Mouse (Mus musculus) limb, embryonic 14.5 days (tissue): ENCODE data around the gene Tanc1. TPM values are rescaled to one million over a fixed set of nuclear protein-coding genes. Genes with fewer than 3 reads are reported as not detected.

Source experiments
- ATAC-seq: fragments of 200-750 bp; cut with Nextera tagmentation; 2 replicates; pipeline ENCODE4 v1.8.0; 2017; ENCODE audit warnings: low read depth, moderate number of reproducible peaks, moderate TSS enrichment; ENCODE audit not compliant: low FRiP score
- DNase-seq: peaks from one replicate; pipeline ENCODE4 v3.0.0-alpha.2; 2015; ENCODE audit warnings: low spot score
- H3K27ac ChIP-seq: fragments of 300-500 bp; sonication (generic); replicated peaks from 2 replicates; pipeline ENCODE4 v1.5.1; 2014; ENCODE audit warnings: low read depth, mild to moderate bottlenecking, low read length, moderate library complexity, mixed read lengths
- H3K27me3 ChIP-seq: fragments of 300-500 bp; sonication (generic); 2 replicates; pipeline ENCODE4 v1.6.1; 2014; ENCODE audit warnings: low read length, mixed read lengths; ENCODE audit not compliant: control insufficient read depth, insufficient read depth
- H3K36me3 ChIP-seq: fragments of 300-500 bp; sonication (generic); 2 replicates; pipeline ENCODE4 v1.6.1; 2014; ENCODE audit warnings: mild to moderate bottlenecking, low read length, moderate library complexity, mixed read lengths; ENCODE audit not compliant: control insufficient read depth, insufficient read depth
- H3K4me1 ChIP-seq: fragments of 300-500 bp; sonication (generic); 2 replicates; pipeline ENCODE4 v1.6.1; 2014; ENCODE audit warnings: antibody characterized with exemption, low read length, mixed read lengths; ENCODE audit not compliant: control insufficient read depth, insufficient read depth
- H3K4me2 ChIP-seq: fragments of 300-500 bp; sonication (generic); replicated peaks from 2 replicates; pipeline ENCODE4 v1.6.1; 2014; ENCODE audit warnings: low read depth, mild to moderate bottlenecking, low read length, moderate library complexity; ENCODE audit not compliant: severe bottlenecking
- H3K4me3 ChIP-seq: fragments of 300-500 bp; sonication (generic); replicated peaks from 2 replicates; pipeline ENCODE4 v1.5.1; 2014; ENCODE audit warnings: low read length
- H3K9ac ChIP-seq: fragments of 300-500 bp; sonication (generic); 2 replicates; pipeline ENCODE4 v1.6.1; 2014; ENCODE audit warnings: mild to moderate bottlenecking, low read depth, low read length, moderate library complexity; ENCODE audit not compliant: severe bottlenecking
- H3K9me3 ChIP-seq: fragments of 300-500 bp; sonication (generic); 2 replicates; pipeline ENCODE4 v1.6.1; 2016; ENCODE audit warnings: low read length; ENCODE audit not compliant: control insufficient read depth
- POLR2A ChIP-seq: fragments of 200-500 bp; IDR thresholded peaks from 2 replicates; pipeline ENCODE4 v1.8.0; 2012; ENCODE audit warnings: inconsistent platforms, mild to moderate bottlenecking, moderate library complexity, borderline replicate concordance; ENCODE audit not compliant: insufficient read depth, insufficient read length; ENCODE audit errors: extremely low read depth
- WGBS: fragments of 180-500 bp; shearing (Covaris S2); extraction: QIAGEN DNeasy Blood & Tissue Kit; methylation state at CpG from one replicate; pipeline ENCODE4 v1.1.7; 2014; 5-methylcytosine and 5-hydroxymethylcytosine counted together
- polyA plus RNA-seq, 2 experiments: library from polyadenylated mRNA; depleted of rRNA in 1 of 2; stranded (reverse) in 1 of 2; unstranded in 1 of 2; fragments of >200 nt; fragmentation: Nextera tagmentation in 1 of 2; extraction: Ambion mirVana in 1 of 2; gene quantifications; 2 replicates each; pipeline versions ENCODE4 v1.2.1 to v1.2.3; 2012 to 2014

The Tanc1 gene
- polyA plus RNA-seq, 2 experiments: 24.1 to 35.3 TPM

DNA sequence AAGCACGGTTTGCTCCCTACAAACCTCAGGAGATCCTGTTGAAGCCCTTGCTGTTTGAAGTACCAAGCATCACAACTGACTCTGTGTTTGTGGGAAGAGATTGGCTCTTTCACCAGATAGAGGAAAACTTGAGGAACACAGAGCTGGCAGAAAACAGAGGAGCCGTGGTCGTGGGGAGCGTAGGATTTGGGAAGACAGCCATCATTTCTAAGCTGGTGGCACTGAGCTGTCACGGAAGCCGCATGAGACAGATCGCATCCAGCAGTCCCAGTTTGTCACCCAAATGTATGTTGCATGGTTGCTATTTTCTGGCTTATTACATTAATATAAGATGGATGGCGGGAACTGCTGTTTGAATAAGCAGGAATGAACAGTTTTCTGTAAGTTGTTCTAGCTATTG, 179.8 kb downstream of the Tanc1 start:
- peaks cover 67% of the 10 kb centered on the region for H3K36me3 ChIP-seq
- no peaks in the 10 kb centered on the region for H3K9me3 ChIP-seq
- no peak for TF ChIP-seq POLR2A
- ATAC-seq (no peak), DNase-seq (no peak)
- no peak overlapping the region for H3K4me2 ChIP-seq
- no peaks in the 10 kb centered on the region for H3K4me1 ChIP-seq
- no peak overlapping the region for H3K4me3 ChIP-seq
- H3K9ac ChIP-seq: no peak overlapping the region
- no peak overlapping the region for H3K27ac ChIP-seq
- no peaks in the 10 kb centered on the region for H3K27me3 ChIP-seq
- WGBS: 95% methylated on average over 8 of the region's 8 CpGs

DNA sequence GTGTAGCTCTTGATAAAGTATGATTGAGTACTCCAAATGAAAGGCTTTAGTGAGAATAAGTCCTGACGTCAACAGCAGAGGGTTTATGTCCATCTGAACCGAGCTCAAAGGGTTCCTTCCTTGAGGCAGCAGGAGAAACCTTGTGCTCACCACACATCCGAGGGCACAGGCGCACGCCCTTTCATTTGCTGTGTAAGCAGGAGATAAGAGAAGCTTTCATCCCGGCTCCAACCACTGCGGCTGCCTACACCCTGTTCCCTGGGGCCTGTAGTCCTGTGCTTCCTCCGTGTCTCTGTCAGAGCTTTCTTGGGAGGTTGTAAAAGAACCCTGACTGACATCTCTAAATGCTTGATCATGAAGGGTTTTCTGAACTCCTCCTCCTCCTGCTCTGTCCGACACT, 181.5 kb downstream of the Tanc1 start:
- TF ChIP-seq POLR2A: no peak
- Histone ChIP-seq H3K27ac (no peak overlapping the region), H3K4me2 (no peak overlapping the region), H3K27me3 (no peaks in the 10 kb centered on the region), H3K36me3 (peaks cover 64% of the 10 kb centered on the region), H3K9me3 (no peaks in the 10 kb centered on the region), H3K4me1 (no peaks in the 10 kb centered on the region), H3K4me3 (no peak overlapping the region), H3K9ac (no peak overlapping the region)
- DNase-seq (no peak), ATAC-seq (no peak)
- 68% methylated on average over 9 of the region's 9 CpGs for WGBS

DNA sequence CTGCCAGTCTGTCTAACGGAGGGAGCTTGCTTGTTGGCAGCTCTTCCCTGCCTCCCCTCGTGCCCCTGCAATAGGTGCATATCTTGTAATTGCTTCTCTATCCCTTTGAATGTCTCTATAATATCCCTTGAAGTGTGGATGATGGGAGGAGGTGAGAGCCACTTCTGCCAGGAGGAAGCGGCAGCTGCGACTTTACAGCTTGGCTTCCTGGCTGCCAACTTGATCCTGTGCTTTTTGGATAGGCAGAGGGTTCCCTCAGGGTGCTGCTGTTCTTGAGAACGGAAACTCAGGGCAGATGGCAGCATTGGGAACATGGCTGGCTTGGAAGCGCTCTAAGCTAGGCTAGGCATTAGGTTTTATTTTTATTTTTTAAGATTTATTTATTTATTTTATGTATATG, 183.0 kb downstream of the Tanc1 start:
- TF ChIP-seq POLR2A: no peak
- ATAC-seq: no peak
- no peak overlapping the region for H3K4me3 ChIP-seq

DNA sequence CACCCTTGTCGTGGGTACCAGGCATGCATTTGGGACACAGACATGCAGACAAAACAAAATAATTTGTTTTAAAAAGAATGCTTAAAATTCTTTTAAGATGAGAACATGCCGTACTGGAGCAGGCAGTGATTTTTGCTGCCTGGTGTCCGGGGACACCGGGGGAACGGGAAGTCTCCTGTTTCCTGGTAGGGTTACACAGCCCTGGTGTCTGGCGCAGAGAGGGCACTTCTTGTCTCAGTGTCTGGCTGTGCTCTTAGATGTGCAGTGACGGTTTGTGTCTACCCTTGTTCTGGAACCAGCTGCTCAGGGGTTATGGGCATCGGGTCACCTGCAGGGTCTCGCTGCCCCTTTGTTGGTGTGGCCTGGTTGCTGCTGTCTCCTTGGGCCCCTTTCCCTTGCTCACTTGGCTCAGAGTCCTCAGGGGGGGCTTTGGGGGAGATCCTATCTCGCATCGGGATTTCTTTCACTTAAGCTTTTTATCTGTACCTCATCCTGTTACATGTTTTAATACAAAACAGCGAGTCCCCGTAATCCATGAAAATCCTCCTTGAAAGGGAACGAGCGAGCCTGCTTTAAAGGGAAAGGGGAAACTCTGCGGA, 187.2 kb downstream of the Tanc1 start:
- no peak overlapping the region for H3K4me2 ChIP-seq
- ATAC-seq (0 out of 2 replicates have a peak, but pooled peaks have one; percentile 30), DNase-seq (no peak)
- H3K36me3 ChIP-seq: peaks cover 77% of the 10 kb centered on the region
- H3K9ac ChIP-seq: no peak overlapping the region
- 75% methylated on average over 16 of the region's 16 CpGs for WGBS
- H3K27ac ChIP-seq: no peak overlapping the region
- H3K9me3 ChIP-seq: no peaks in the 10 kb centered on the region
- H3K4me1 ChIP-seq: no peaks in the 10 kb centered on the region
- no peak for TF ChIP-seq POLR2A
- H3K4me3 ChIP-seq: no peak overlapping the region
- H3K27me3 ChIP-seq: no peaks in the 10 kb centered on the region

More for the DNA sequence above, 183.0 kb downstream of the Tanc1 start:
- Histone ChIP-seq H3K27me3 (no peaks in the 10 kb centered on the region), H3K4me2 (no peak overlapping the region), H3K9ac (no peak overlapping the region), H3K4me1 (no peaks in the 10 kb centered on the region), H3K36me3 (peaks cover 75% of the 10 kb centered on the region), H3K9me3 (no peaks in the 10 kb centered on the region), H3K27ac (no peak overlapping the region)
- DNase-seq: no peak
- 89% methylated on average over 6 of the region's 6 CpGs for WGBS

DNA sequence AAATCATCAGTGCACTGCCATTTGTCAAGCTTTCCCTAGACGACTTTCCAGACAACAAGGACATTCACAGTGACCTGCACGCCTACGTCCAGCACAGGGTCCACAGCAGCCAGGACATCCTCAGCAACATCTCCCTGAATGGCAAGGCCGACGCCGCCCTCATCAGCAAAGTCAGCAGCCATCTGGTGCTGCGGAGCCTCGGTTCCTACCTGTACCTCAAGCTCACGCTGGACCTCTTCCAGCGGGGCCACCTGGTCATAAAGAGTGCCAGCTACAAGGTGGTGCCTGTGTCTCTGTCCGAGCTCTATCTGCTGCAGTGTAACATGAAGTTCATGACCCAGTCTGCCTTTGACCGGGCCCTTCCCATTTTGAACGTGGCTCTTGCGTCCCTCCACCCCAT, 187.7 kb downstream of the Tanc1 start:
- 85% methylated on average over 14 of the region's 14 CpGs for WGBS
- no peak for TF ChIP-seq POLR2A
- peaks cover 75% of the 10 kb centered on the region for H3K36me3 ChIP-seq
- H3K9me3 ChIP-seq: no peaks in the 10 kb centered on the region
- no peak overlapping the region for H3K4me2 ChIP-seq
- no peaks in the 10 kb centered on the region for H3K27me3 ChIP-seq
- ATAC-seq (no peak), DNase-seq (no peak)
- no peaks in the 10 kb centered on the region for H3K4me1 ChIP-seq
- no peak overlapping the region for H3K9ac ChIP-seq
- H3K4me3 ChIP-seq: no peak overlapping the region
- H3K27ac ChIP-seq: no peak overlapping the region
